Mouse (Mus musculus) E14TG2a.4 (cell line): ENCODE results near the gene Ifi47.

ENCODE experiments used
- H3K27me3 ChIP-seq: 2 replicates; pipeline ENCODE4 v1.6.1; 2014; ENCODE audit warnings: low read length, control low read depth; ENCODE audit not compliant: insufficient read depth
- H3K36me3 ChIP-seq: 2 replicates; pipeline ENCODE4 v1.6.1; 2014; ENCODE audit warnings: low read length, control low read depth; ENCODE audit not compliant: insufficient read depth
- H3K4me1 ChIP-seq: replicated peaks from 2 replicates; pipeline ENCODE4 v1.6.1; 2014; ENCODE audit warnings: low read depth, low read length, control low read depth
- H3K4me3 ChIP-seq: replicated peaks from 2 replicates; pipeline ENCODE4 v1.5.1; 2014; ENCODE audit warnings: mild to moderate bottlenecking, low read length
- H3K9me3 ChIP-seq: 2 replicates; pipeline ENCODE4 v1.6.1; 2014; ENCODE audit warnings: low read length, control low read depth
- CTCF ChIP-seq: conservative IDR thresholded peaks from 2 replicates; pipeline ENCODE4 v1.5.1; 2014; ENCODE audit warnings: low read length
- NANOG ChIP-seq: IDR thresholded peaks from 2 replicates; pipeline ENCODE4 v1.6.1; 2014; ENCODE audit warnings: borderline replicate concordance, low read length, mixed read lengths
- POU5F1 ChIP-seq: IDR thresholded peaks from 2 replicates; pipeline ENCODE4 v1.6.1; 2014; ENCODE audit warnings: low read length, borderline replicate concordance

Gene Ifi47

DNA sequence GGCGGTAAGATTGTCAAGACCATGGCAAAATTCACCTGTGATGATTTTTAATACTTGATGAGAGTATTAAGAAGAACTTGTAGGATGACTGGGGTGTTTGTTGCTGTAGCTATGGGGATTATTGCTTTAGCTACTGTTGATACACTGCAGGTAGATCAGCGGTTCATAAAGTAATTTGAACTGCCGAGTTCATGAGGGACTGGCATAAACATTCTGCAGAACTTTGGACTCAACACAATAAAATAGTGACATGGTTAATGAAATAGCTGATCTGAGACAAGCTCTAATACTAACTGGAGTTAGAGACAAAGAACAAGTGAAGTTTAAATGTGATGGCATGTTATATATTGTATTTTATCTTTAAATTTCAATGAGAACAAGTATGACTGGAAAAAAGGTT lies 2.3 kb downstream of the Ifi47 start:
- TF ChIP-seq CTCF (no peak), POU5F1 (no peak), NANOG (no peak)
- Histone ChIP-seq H3K27me3 (no peaks in the 10 kb centered on the region), H3K4me1 (no peaks in the 10 kb centered on the region), H3K4me3 (no peak overlapping the region), H3K36me3 (no peaks in the 10 kb centered on the region), H3K9me3 (no peaks in the 10 kb centered on the region)

DNA sequence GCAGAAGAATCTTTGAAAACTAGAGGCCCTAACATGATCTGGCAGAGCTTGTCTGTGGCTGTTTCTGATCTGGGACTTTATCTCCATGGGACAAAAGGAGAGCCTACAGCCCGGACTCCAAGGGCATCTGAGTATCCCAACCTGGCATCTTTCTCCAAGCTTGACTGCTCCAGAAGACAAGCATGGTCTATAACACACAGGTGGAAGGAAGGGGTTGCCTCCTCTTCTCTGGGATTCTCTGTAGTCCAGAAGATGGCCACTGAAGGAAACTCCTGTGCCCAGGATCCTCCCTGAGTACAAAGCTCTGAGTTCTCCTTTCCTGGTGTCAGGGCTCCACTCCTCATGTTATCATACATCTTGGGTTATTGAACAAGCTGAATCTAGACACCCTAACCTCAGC lies 4.2 kb downstream of the Ifi47 start:
- H3K27me3 ChIP-seq: no peaks in the 10 kb centered on the region
- no peak overlapping the region for H3K4me3 ChIP-seq
- no peaks in the 10 kb centered on the region for H3K4me1 ChIP-seq
- TF ChIP-seq CTCF (no peak), NANOG (no peak), POU5F1 (no peak)
- H3K9me3 ChIP-seq: no peaks in the 10 kb centered on the region
- H3K36me3 ChIP-seq: no peaks in the 10 kb centered on the region

DNA sequence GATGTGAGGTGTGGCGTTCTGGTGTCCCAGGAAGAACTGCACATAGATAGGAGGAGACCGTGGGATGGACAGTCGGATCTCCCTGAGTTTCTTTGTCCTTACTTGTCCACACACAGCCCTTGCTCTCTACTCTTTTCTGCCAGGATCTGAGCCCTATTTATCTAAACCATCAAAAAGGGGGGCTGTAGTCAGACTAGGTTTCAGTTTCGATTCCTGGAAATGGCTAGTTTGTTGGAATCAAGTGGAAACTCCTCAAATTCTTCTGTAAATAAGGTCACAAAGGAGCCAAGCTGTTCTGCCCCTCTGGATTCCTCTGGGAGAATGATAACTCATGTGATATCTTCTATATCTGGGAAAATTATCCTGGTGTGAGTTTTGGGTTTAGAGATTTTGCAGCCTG lies 5.0 kb downstream of the Ifi47 start:
- Histone ChIP-seq H3K4me3 (no peak overlapping the region), H3K36me3 (no peaks in the 10 kb centered on the region), H3K9me3 (no peaks in the 10 kb centered on the region), H3K27me3 (no peaks in the 10 kb centered on the region; the same call in 1 of the 2 replicates), H3K4me1 (no peaks in the 10 kb centered on the region)
- TF ChIP-seq NANOG: no peak
- TF ChIP-seq CTCF: no peak
- TF ChIP-seq POU5F1: no peak

DNA sequence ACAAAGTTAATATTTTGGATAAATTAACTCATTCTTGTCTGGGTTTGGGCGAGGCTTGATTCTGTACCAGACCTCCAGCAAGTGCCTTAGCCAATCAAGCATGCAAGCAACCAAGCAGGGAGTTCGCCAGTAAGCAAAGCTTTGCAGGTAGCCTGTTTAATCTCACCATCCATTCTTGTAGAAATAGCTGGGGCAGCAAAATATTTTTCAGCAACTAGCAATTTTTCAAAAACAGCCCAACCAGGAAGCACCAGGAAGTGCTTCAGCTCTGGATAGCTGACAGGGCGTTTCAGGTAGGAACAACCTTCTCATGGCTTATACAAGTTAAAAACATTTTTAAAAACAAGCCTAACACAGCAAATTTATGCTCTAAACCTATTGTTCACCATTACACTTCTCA lies 5.5 kb downstream of the Ifi47 start:
- Histone ChIP-seq H3K9me3 (no peaks in the 10 kb centered on the region), H3K4me1 (no peaks in the 10 kb centered on the region), H3K27me3 (peaks cover under 1% of the 10 kb centered on the region; the same call in 1 of the 2 replicates), H3K36me3 (no peaks in the 10 kb centered on the region), H3K4me3 (no peak overlapping the region)
- TF ChIP-seq NANOG (no peak), CTCF (no peak), POU5F1 (no peak)

DNA sequence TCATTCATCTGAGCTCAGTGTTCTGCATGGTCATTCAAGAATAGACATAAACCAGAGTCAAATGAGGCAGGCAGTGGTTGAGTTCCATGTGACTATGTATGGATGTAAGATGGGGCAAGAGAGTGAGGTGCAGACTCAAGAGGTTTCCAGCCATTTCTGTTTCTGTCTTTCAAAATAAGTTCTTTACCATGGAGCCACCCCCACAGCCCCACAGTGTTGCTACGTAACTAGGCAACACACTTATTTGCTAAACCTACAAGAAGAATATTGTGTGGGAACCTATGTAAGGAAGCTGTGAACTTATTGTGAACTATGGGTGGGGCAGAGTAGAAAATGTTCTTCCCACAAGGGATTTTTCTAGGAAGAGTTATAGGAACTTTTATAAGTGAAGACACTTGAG lies 6.8 kb downstream of the Ifi47 start:
- no peaks in the 10 kb centered on the region for H3K36me3 ChIP-seq
- peaks cover 5% of the 10 kb centered on the region for H3K4me1 ChIP-seq
- no peak for TF ChIP-seq CTCF
- no peak for TF ChIP-seq POU5F1
- TF ChIP-seq NANOG: no peak
- H3K9me3 ChIP-seq: no peaks in the 10 kb centered on the region
- H3K4me3 ChIP-seq: no peak overlapping the region
- peaks cover 9% of the 10 kb centered on the region; the same call in 1 of the 2 replicates for H3K27me3 ChIP-seq

DNA sequence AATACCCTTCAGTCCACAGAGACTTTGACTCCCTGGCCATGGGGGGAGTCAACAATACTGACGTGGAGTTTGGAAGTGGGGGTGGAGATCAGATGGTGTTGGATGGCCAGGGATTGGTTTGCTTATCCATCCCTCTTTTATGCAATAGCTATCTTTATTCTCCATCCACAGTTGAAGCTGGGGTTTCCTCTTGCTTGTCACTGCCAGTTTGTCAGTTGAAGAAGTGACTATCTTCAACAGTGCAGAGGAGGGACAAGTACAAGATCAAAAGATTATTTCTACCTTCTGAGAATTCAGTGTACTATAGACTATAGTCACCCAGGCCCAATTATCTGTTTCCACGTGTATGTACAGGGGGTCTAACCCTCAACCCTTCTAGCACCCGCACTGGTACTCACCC lies 7.4 kb downstream of the Ifi47 start:
- Histone ChIP-seq H3K36me3 (no peaks in the 10 kb centered on the region), H3K4me1 (peaks cover 12% of the 10 kb centered on the region), H3K27me3 (peaks cover 9% of the 10 kb centered on the region; the same call in 1 of the 2 replicates), H3K9me3 (no peaks in the 10 kb centered on the region), H3K4me3 (no peak overlapping the region)
- TF ChIP-seq CTCF (no peak), POU5F1 (no peak)

DNA sequence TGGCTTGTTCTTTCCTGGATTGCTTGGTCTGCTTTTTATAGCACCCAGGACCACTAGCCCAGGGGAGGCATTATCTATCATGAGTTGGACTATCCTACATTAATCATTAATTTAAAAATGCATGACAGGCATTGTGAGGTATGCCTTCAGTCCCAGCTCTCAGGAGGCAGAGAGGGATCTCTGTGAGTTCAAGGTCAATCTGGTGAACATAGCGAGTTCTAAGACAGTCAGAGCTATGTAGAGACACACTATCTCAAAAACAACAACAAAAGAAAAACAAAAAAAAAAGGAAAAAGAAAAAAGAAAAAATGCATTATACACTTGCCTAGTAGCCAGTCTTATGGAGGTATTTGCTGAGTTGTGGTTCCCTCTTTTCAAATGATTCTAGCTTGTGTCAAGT lies 8.0 kb downstream of the Ifi47 start:
- peaks cover 17% of the 10 kb centered on the region for H3K4me1 ChIP-seq
- no peaks in the 10 kb centered on the region for H3K36me3 ChIP-seq
- no peaks in the 10 kb centered on the region for H3K9me3 ChIP-seq
- H3K4me3 ChIP-seq: no peak overlapping the region
- no peak for TF ChIP-seq POU5F1
- TF ChIP-seq NANOG: no peak
- no peak for TF ChIP-seq CTCF
- peaks cover 9% of the 10 kb centered on the region; the same call in 1 of the 2 replicates for H3K27me3 ChIP-seq

DNA sequence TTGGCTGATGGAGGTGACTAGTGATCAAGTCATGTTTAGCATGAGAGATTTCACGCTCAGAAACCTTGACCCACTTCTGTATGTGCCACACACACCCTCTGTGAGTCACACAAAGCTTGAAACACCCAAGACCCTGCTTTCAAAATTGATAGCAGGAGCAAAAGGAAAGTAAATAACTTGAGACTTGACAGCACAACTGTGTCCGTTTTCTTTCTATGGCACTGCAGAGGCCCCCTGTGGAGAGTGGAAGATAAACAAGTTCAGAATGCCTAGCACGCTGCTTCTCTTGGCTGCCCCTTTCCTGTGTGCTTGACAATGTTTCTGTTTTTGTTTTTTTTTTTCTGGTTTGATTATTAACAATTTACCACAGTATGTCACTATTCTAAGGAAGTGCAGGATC lies 8.5 kb downstream of the Ifi47 start:
- H3K36me3 ChIP-seq: no peaks in the 10 kb centered on the region
- H3K9me3 ChIP-seq: no peaks in the 10 kb centered on the region
- no peak overlapping the region for H3K4me3 ChIP-seq
- H3K4me1 ChIP-seq: peaks cover 20% of the 10 kb centered on the region
- H3K27me3 ChIP-seq: peaks cover 9% of the 10 kb centered on the region; the same call in 1 of the 2 replicates
- TF ChIP-seq NANOG (no peak), POU5F1 (no peak), CTCF (no peak)

DNA sequence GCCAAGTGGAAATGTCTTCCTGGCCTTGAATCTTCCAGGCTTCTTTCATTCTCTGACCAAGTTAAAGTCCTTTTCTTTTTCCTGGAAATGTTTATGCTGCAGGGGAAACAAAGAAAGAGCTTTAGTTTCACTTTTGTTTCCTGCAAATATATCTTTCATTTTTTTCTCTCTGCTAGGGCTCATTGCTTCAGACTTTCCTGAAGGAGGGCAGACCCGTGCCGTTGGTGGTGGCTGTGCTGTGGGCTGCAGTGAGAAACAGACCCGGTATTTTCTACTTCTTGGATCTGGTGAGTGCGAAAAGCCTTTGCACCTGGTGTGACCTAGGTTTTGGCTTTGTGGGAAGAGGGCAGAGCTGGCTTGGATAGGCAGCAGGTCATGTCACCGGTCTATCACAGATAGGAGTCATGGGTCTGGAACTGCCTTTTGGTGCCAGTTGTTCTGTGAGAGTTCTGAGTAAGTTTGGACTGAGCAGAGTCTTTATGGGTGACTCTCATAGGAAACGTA lies 10.5 kb downstream of the Ifi47 start:
- H3K9me3 ChIP-seq: no peaks in the 10 kb centered on the region
- H3K36me3 ChIP-seq: no peaks in the 10 kb centered on the region
- no peak for TF ChIP-seq NANOG
- peaks cover 24% of the 10 kb centered on the region for H3K4me1 ChIP-seq
- no peak overlapping the region for H3K4me3 ChIP-seq
- peaks cover 9% of the 10 kb centered on the region; the same call in 1 of the 2 replicates for H3K27me3 ChIP-seq
